Mouse (Mus musculus) kidney, adult 8-10 months (tissue): ENCODE measurements around the gene Plpp7.

Experiments
- DNase-seq, 2 experiments: peaks; one replicate each; pipeline ENCODE4 v3.0.0; 2022

Gene Plpp7

DNA sequence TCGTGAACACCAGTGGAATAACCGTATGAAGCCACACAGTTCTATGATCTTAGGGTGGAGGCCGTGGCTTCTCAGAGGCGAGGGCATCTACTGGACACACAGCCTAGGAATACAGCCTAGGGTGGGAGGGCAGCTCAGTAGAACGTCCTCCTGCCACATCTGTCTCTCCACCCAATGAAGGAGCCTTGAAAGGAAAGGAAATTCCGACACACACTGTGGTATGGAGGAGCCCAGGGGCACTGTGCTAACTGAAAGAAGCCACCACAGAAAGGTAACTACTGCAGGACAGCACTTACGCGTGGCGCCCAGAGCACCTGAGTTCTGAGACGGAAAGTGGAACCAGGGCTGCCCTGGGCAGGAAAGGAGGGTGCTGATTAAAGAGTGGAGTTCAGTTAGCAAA is 24.6 kb upstream of the Plpp7 start:
- DNase-seq: no peak

GRCm38 (mm10) chr2:32074404-32074803 is 20.9 kb upstream of the Plpp7 start:
- peak; percentile 88 to 90 for DNase-seq

DNA sequence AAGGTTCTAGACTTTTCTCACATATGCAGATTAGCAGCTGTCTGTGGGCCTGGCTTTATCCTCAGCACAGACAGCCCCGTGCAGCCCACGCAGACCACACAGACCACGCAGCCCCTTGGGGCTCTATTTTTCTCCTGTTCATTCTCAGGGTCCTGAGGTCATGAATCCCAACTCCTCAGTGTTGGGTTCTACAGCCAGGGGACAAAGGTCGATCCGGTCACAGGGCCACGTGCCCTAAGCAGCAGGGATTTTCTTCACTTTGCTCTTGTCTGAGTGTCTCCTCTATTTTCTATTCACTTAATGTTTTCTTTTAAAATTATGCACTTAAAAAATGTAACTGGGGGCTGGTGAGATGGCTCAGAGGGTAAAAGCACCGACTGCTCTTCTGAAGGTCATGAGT is 20.0 kb upstream of the Plpp7 start:
- DNase-seq: peak; percentile 64 to 68

DNA sequence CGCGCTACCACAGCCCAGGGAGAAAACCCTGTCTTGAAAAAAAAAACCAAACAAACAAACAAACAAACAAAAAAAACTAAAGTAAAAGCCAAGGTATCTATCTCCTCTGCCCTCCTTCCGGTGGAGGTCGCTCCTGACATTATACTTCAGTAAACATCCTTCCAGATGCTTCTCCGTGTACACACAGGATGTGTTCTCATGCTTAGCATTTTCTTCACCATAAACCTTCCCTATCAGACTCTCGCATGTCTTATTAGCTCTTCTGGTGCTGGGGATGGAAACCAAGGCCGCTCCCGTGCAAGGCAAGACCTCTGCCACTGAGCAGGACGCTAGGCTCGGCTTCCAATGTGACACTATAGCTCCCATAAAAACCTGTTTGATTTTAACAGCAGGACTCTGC is 17.6 kb upstream of the Plpp7 start:
- DNase-seq: no peak

- no peak for DNase-seq
These were observed 16.8 kb upstream of the Plpp7 start for GRCm38 (mm10) chr2:32078522-32078921.

- no peak for DNase-seq
These were observed 16.1 kb upstream of the Plpp7 start for GRCm38 (mm10) chr2:32079191-32079725.

GRCm38 (mm10) chr2:32080681-32081080 is 14.6 kb upstream of the Plpp7 start:
- DNase-seq: no peak

DNA sequence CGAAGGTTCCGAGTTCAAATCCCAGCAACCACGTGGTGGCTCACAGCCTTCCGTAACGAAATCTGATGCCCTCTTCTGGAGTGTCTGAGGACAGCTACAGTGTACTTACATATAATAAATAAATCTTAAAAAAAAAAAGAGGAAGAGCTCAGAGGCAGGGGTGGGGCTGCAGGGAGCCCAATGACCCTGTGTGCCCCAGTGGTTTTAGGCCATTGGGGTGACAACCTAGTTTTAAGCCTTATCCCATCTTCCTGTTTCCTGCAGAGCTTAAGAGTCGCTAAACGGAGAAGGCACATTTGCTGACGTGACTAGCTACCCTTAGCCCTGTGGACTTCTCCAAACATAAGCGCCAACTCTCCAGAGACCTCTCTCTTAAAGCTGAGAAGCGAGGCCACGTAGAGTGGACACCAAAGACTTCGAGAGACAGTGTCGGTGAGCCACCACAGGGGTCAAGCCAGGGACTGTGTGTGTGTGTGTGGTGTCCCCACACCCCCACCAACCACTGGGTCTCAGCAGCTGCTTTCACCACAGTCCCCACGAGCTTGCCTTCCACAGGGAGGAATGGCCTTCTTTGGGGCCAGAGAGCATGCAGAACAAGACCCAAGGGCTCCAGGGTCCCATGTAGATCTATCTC is 13.9 kb upstream of the Plpp7 start:
- DNase-seq: no peak

- no peak for DNase-seq
These were observed 13.1 kb upstream of the Plpp7 start for GRCm38 (mm10) chr2:32082229-32082628.

- no peak for DNase-seq
These were observed 11.9 kb upstream of the Plpp7 start for GRCm38 (mm10) chr2:32083159-32084011.

GRCm38 (mm10) chr2:32084111-32084871 is 11.0 kb upstream of the Plpp7 start, which contains the start of gene Fam78a:
TSS of gene Fam78a (minus strand) at chr2:32084857.
- DNase-seq: no peak

DNA sequence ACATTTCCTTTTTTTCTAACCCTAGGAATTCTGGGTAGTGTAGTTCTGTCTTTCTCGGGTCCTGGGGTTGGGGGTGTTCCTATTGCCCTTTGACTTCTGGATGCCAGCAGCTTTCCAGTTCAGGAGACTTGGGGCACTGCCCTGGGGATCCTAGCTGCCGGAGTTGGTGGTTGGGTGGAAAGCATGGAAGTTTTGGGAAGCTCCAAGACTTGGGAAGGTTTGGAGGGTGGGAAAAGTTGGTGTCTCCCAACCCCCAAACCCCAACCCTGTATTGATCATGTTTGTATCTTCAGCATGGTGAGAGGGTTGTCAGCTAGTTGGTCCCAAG is 10.5 kb upstream of the Plpp7 start:
- no peak for DNase-seq

- no peak for DNase-seq
These were observed 10.1 kb upstream of the Plpp7 start for GRCm38 (mm10) chr2:32085231-32085630.

GRCm38 (mm10) chr2:32087606-32088005 is 7.7 kb upstream of the Plpp7 start:
- no peak for DNase-seq

DNA sequence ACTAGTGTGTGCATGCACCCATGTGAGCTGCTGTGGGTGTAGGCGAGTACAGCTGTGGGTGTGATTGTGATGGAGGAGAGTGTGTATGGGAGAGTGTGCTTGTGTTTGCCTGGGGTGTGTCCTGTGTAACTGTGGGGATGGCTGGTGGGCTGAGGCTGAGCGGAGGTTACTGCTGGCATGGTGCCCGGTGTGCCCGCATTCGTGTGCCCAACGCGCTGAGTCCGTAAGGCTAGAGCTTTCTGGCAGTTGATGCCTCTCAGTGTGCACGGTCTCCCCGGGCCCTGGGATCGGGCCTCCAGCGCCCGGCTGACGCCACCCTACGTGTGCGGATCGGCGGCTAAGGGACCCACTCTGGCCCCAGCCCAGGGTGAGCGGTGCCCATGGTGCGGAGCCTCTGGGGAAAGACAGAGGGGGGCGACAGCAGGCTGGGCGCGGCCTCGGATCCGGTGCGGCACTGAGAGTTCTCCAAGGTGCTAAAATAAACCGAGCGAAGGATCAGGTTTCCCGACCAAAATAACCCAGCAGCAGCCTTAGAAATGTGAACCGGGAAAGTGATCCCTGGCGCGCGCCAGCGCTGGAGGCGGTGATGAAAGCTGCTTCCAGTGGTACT is 6.9 kb upstream of the Plpp7 start:
- DNase-seq: no peak

GRCm38 (mm10) chr2:32089606-32090005 is 5.7 kb upstream of the Plpp7 start:
- DNase-seq: no peak

DNA sequence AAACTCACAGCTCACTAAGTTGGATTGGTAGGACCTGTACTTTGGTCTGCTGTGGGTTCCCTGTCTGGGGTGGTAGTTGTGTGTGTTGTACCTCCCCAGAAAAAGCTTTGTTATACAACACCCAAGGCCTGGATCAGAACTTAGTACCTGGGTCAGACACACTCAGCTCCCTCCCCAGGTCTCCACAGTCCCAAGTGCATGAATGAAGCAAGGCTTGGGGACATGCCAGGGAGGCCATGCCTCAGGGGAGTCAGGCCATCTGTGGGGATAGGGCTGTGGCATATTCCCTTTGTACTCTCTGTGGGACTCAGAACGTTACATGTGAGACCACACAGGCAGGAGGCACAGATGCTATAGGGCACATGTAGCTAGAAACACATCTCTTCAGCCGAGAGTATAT is 5.2 kb upstream of the Plpp7 start:
- no peak for DNase-seq

GRCm38 (mm10) chr2:32091956-32092355 is 3.4 kb upstream of the Plpp7 start:
- peak; percentile 58 to 63 for DNase-seq

GRCm38 (mm10) chr2:32094001-32094707 is 1.2 kb upstream of the Plpp7 start:
- no peak for DNase-seq

DNA sequence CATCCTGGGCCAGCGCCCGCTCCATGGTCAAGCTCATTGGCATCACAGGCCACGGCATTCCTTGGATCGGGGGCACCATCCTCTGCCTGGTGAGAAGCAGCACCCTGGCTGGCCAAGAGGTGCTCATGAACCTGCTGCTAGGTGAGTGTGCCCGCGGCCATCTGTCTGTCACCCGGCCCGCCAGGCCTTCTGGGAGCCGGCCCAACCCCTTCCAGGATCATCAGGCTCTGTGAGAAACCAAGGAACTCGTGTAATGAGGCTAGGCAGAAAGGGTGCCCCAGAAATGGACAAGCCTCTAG is 743 bp downstream of the Plpp7 start:
- DNase-seq: no peak

GRCm38 (mm10) chr2:32102944-32103343 is 7.6 kb downstream of the Plpp7 start:
- no peak for DNase-seq

GRCm38 (mm10) chr2:32103557-32103956 is 8.2 kb downstream of the Plpp7 start:
- no peak for DNase-seq

- no peak for DNase-seq
These were observed 8.8 kb downstream of the Plpp7 start for GRCm38 (mm10) chr2:32104122-32104521.
